Mouse (Mus musculus) heart, embryonic 13.5 days (tissue): ENCODE measurements at regions not wholly inside any gene's neighbourhood (a gene's known extent, or its start where the extent isn't known, plus 50 kb on each side); places are given as distances from the start of the nearest gene placed in this dataset.

Experiments used
- ATAC-seq: fragments of 200-750 bp; cut with Nextera tagmentation; 2 replicates; pipeline ENCODE4 v1.8.0; 2017; ENCODE audit warnings: moderate TSS enrichment; ENCODE audit not compliant: insufficient number of reproducible peaks, low FRiP score, low TSS enrichment; ENCODE audit errors: extremely low read depth
- H3K27ac ChIP-seq: fragments of 300-500 bp; sonication (generic); replicated peaks from 2 replicates; pipeline ENCODE4 v1.5.1; 2015; ENCODE audit warnings: moderate library complexity, mild to moderate bottlenecking, inconsistent platforms
- H3K27me3 ChIP-seq: fragments of 300-500 bp; sonication (generic); replicated peaks from 2 replicates; pipeline ENCODE4 v1.6.1; 2015; ENCODE audit warnings: mild to moderate bottlenecking, inconsistent platforms
- H3K36me3 ChIP-seq: fragments of 300-500 bp; sonication (generic); 2 replicates; pipeline ENCODE4 v1.6.1; 2015; ENCODE audit warnings: mild to moderate bottlenecking, inconsistent platforms
- H3K4me1 ChIP-seq: fragments of 300-500 bp; sonication (generic); 2 replicates; pipeline ENCODE4 v1.6.1; 2015; ENCODE audit warnings: inconsistent platforms
- H3K4me2 ChIP-seq: fragments of 300-500 bp; sonication (generic); 2 replicates; pipeline ENCODE4 v1.6.1; 2015; ENCODE audit warnings: inconsistent platforms, mild to moderate bottlenecking, moderate library complexity
- H3K4me3 ChIP-seq: fragments of 300-500 bp; sonication (generic); 2 replicates; pipeline ENCODE4 v1.5.1; 2015; ENCODE audit warnings: moderate library complexity, mild to moderate bottlenecking, inconsistent platforms
- H3K9ac ChIP-seq: fragments of 300-500 bp; sonication (generic); 2 replicates; pipeline ENCODE4 v1.6.1; 2015; ENCODE audit warnings: inconsistent platforms, mild to moderate bottlenecking, moderate library complexity
- H3K9me3 ChIP-seq: fragments of 300-500 bp; sonication (generic); 2 replicates; pipeline ENCODE4 v1.6.1; 2016; ENCODE audit warnings: inconsistent platforms
- WGBS: fragments of 180-500 bp; shearing (Covaris S2); methylation state at CpG from one replicate; pipeline ENCODE4 v1.1.7; 2015; ENCODE audit warnings: mixed read lengths; 5-methylcytosine and 5-hydroxymethylcytosine counted together

GRCm38 (mm10) chr4:95417075-95417474, 140.2 kb upstream of the Fggy start:
- no peak for ATAC-seq
- 28% methylated on average over 2 of the region's 2 CpGs for WGBS
- no peak overlapping the region for H3K4me2 ChIP-seq

GRCm38 (mm10) chr4:95426563-95426962, 130.7 kb upstream of the Fggy start:
- H3K4me2 ChIP-seq, result no peak overlapping the region

More at GRCm38 (mm10) chr4:95417075-95417474, 140.2 kb upstream of the Fggy start:
- H3K4me3 ChIP-seq, result no peak overlapping the region
- H3K4me1 ChIP-seq, result no peaks in the 10 kb centered on the region
- H3K9me3 ChIP-seq, result 0 out of 2 replicates have a peak, but pooled peaks cover under 1% of the 10 kb centered on the region
- no peaks in the 10 kb centered on the region for H3K36me3 ChIP-seq
- no peak overlapping the region for H3K27ac ChIP-seq
- no peaks in the 10 kb centered on the region for H3K27me3 ChIP-seq
- H3K9ac ChIP-seq, result no peak overlapping the region

GRCm38 (mm10) chr4:95434543-95434942, 122.8 kb upstream of the Fggy start:
- Histone ChIP-seq H3K36me3 (no peaks in the 10 kb centered on the region), H3K27ac (0 out of 2 replicates have a peak overlapping the region, but pooled peaks have one; percentile 0), H3K4me2 (no peak overlapping the region), H3K4me1 (peaks cover 19% of the 10 kb centered on the region), H3K9ac (no peak overlapping the region), H3K9me3 (no peaks in the 10 kb centered on the region), H3K27me3 (no peaks in the 10 kb centered on the region), H3K4me3 (no peak overlapping the region)
- no peak for ATAC-seq
- WGBS, result 8% methylated on average over 4 of the region's 4 CpGs

More at GRCm38 (mm10) chr4:95426563-95426962, 130.7 kb upstream of the Fggy start:
- no peaks in the 10 kb centered on the region for H3K9me3 ChIP-seq
- H3K9ac ChIP-seq, result no peak overlapping the region
- 22% methylated on average over 1 of the region's 1 CpGs for WGBS
- no peak overlapping the region for H3K4me3 ChIP-seq
- H3K36me3 ChIP-seq, result no peaks in the 10 kb centered on the region
- no peaks in the 10 kb centered on the region for H3K4me1 ChIP-seq
- H3K27me3 ChIP-seq, result no peaks in the 10 kb centered on the region
- ATAC-seq, result no peak
- no peak overlapping the region for H3K27ac ChIP-seq

GRCm38 (mm10) chr4:95435080-95435479, 122.2 kb upstream of the Fggy start:
- H3K9ac ChIP-seq, result no peak overlapping the region
- no peak overlapping the region for H3K4me2 ChIP-seq
- no peaks in the 10 kb centered on the region for H3K9me3 ChIP-seq
- WGBS, result 48% methylated on average over 4 of the region's 4 CpGs
- H3K27me3 ChIP-seq, result no peaks in the 10 kb centered on the region
- no peaks in the 10 kb centered on the region for H3K36me3 ChIP-seq
- H3K4me3 ChIP-seq, result no peak overlapping the region
- 0 out of 2 replicates have a peak overlapping the region, but pooled peaks have one; percentile 0 for H3K27ac ChIP-seq
- no peak for ATAC-seq
- H3K4me1 ChIP-seq, result peaks cover 19% of the 10 kb centered on the region

- Histone ChIP-seq H3K27ac (no peak overlapping the region), H3K4me3 (no peak overlapping the region), H3K36me3 (no peaks in the 10 kb centered on the region), H3K27me3 (no peaks in the 10 kb centered on the region), H3K9me3 (no peaks in the 10 kb centered on the region), H3K4me1 (peaks cover 3% of the 10 kb centered on the region), H3K4me2 (no peak overlapping the region), H3K9ac (no peak overlapping the region)
- WGBS, result 27% methylated on average over 1 of the region's 1 CpGs
- ATAC-seq, result no peak
Observed at GRCm38 (mm10) chr4:95439834-95440233, 117.5 kb upstream of the Fggy start.

- Histone ChIP-seq H3K9me3 (no peaks in the 10 kb centered on the region), H3K9ac (no peak overlapping the region), H3K4me1 (no peaks in the 10 kb centered on the region), H3K4me2 (no peak overlapping the region), H3K27me3 (no peaks in the 10 kb centered on the region), H3K27ac (no peak overlapping the region), H3K4me3 (no peak overlapping the region), H3K36me3 (no peaks in the 10 kb centered on the region)
- no peak for ATAC-seq
- WGBS, result 56% methylated on average over 12 of the region's 12 CpGs
Observed at GRCm38 (mm10) chr4:95443854-95444811, 113.2 kb upstream of the Fggy start.

- Histone ChIP-seq H3K36me3 (no peaks in the 10 kb centered on the region), H3K27ac (no peak overlapping the region), H3K4me2 (no peak overlapping the region), H3K9ac (no peak overlapping the region), H3K27me3 (no peaks in the 10 kb centered on the region), H3K9me3 (no peaks in the 10 kb centered on the region), H3K4me3 (no peak overlapping the region), H3K4me1 (no peaks in the 10 kb centered on the region)
- no peak for ATAC-seq
- 95% methylated on average over 1 of the region's 1 CpGs for WGBS
Observed at GRCm38 (mm10) chr4:95450286-95450685, 107.0 kb upstream of the Fggy start.

- no peak for ATAC-seq
- no peaks in the 10 kb centered on the region for H3K27me3 ChIP-seq
- no peaks in the 10 kb centered on the region for H3K36me3 ChIP-seq
- H3K4me1 ChIP-seq, result no peaks in the 10 kb centered on the region
- H3K27ac ChIP-seq, result no peak overlapping the region
- no peak overlapping the region for H3K4me2 ChIP-seq
- H3K4me3 ChIP-seq, result no peak overlapping the region
- WGBS, result 77% methylated on average over 3 of the region's 3 CpGs
- H3K9me3 ChIP-seq, result no peaks in the 10 kb centered on the region
- no peak overlapping the region for H3K9ac ChIP-seq
Observed at GRCm38 (mm10) chr4:95451831-95452230, 105.5 kb upstream of the Fggy start.

- Histone ChIP-seq H3K27ac (no peak overlapping the region), H3K27me3 (no peaks in the 10 kb centered on the region), H3K4me2 (no peak overlapping the region), H3K36me3 (no peaks in the 10 kb centered on the region), H3K9ac (no peak overlapping the region), H3K4me1 (no peaks in the 10 kb centered on the region), H3K9me3 (no peaks in the 10 kb centered on the region), H3K4me3 (no peak overlapping the region)
- 63% methylated on average over 1 of the region's 1 CpGs for WGBS
- ATAC-seq, result no peak
Observed at GRCm38 (mm10) chr4:95456318-95456717, 101.0 kb upstream of the Fggy start.

GRCm38 (mm10) chr4:95456943-95457342, 100.4 kb upstream of the Fggy start:
- H3K9ac ChIP-seq, result no peak overlapping the region
- no peak overlapping the region for H3K4me3 ChIP-seq
- no peaks in the 10 kb centered on the region for H3K4me1 ChIP-seq
- 77% methylated on average over 5 of the region's 5 CpGs for WGBS
- no peaks in the 10 kb centered on the region for H3K36me3 ChIP-seq
- H3K9me3 ChIP-seq, result no peaks in the 10 kb centered on the region
- H3K4me2 ChIP-seq, result no peak overlapping the region
- ATAC-seq, result no peak
- no peaks in the 10 kb centered on the region for H3K27me3 ChIP-seq
- H3K27ac ChIP-seq, result no peak overlapping the region

GRCm38 (mm10) chr4:95462476-95462875, 94.8 kb upstream of the Fggy start:
- 67% methylated on average over 3 of the region's 3 CpGs for WGBS
- no peak for ATAC-seq
- no peak overlapping the region for H3K27ac ChIP-seq

More at GRCm38 (mm10) chr4:95462476-95462875, 94.8 kb upstream of the Fggy start:
- no peaks in the 10 kb centered on the region for H3K36me3 ChIP-seq
- no peaks in the 10 kb centered on the region for H3K9me3 ChIP-seq
- no peaks in the 10 kb centered on the region for H3K27me3 ChIP-seq
- peaks cover 7% of the 10 kb centered on the region; the same call in 1 of the 2 replicates for H3K4me1 ChIP-seq
- H3K4me2 ChIP-seq, result no peak overlapping the region
- H3K9ac ChIP-seq, result no peak overlapping the region
- H3K4me3 ChIP-seq, result no peak overlapping the region
